Mouse (Mus musculus): ENCODE data around the gene Slc9a1. TPM values are rescaled to one million over a fixed set of nuclear protein-coding genes. Genes with fewer than 3 reads are reported as not detected.
A peak's percentile ranks its signal among the peaks of the same experiment; 100 is the strongest.

The Slc9a1 gene
- total and polyA plus RNA-seq, 2 experiments from 2014 or later: 10.1 to 16.0 TPM

- Histone ChIP-seq H3K36me3 (ENCODE audit: insufficient read depth) (no peaks in the 10 kb centered on the region), H3K27me3 (ENCODE audit: insufficient read depth, low read length) (no peaks in the 10 kb centered on the region), H3K27ac (ENCODE audit: low read depth, low read length) (no peak overlapping the region), H3K9ac (no peak overlapping the region), H3K4me2 (ENCODE audit: low read depth) (no peak overlapping the region), H3K4me3 (ENCODE audit: low read depth, low read length) (no peak overlapping the region), H3K9me3 (ENCODE audit: low read length) (no peaks in the 10 kb centered on the region), H3K4me1 (ENCODE audit: insufficient read depth) (no peaks in the 10 kb centered on the region)
- WGBS: 71% methylated on average over 13 of the region's 13 CpGs
- no peak for DNase-seq
- no peak for TF ChIP-seq CTCF (IDR thresholded peaks at IDR 0.05; ENCODE audit: low read depth)
- ATAC-seq: no peak
These were observed 32.5 kb downstream of the Slc9a1 start for GRCm38 (mm10) chr4:133402011-133402410.

- ATAC-seq (no peak), DNase-seq (no peak)
- Histone ChIP-seq H3K27me3 (ENCODE audit: insufficient read depth, low read length) (no peaks in the 10 kb centered on the region), H3K9me3 (ENCODE audit: low read length) (no peaks in the 10 kb centered on the region), H3K9ac (no peak overlapping the region), H3K4me1 (ENCODE audit: insufficient read depth) (no peaks in the 10 kb centered on the region), H3K4me2 (ENCODE audit: low read depth) (no peak overlapping the region), H3K4me3 (ENCODE audit: low read depth, low read length) (no peak overlapping the region), H3K27ac (ENCODE audit: low read depth, low read length) (no peak overlapping the region), H3K36me3 (ENCODE audit: insufficient read depth) (no peaks in the 10 kb centered on the region)
- WGBS: 87% methylated on average over 9 of the region's 9 CpGs
- TF ChIP-seq CTCF (IDR thresholded peaks at IDR 0.05; ENCODE audit: low read depth): no peak
These were observed 34.2 kb downstream of the Slc9a1 start for GRCm38 (mm10) chr4:133403611-133404228.

DNA sequence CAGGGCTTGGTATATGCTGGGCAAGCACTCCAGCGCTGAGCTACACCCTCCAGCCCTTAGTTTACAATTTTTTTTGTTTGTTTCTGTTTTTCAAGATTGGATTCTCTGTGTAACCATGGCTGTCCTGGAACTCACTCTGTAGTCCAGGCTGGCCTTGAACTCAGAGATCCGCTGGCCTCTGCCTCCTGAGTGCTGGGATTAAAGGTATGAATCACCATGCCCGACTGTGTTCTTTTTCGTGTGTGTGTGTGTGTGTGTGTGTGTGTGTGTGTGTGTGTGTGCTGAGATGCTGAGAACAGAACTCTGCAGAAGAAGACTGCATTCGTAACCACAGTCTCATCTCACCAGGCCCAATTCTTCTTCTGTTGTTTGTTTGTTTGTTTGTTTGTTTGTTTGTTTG lies 34.8 kb downstream of the Slc9a1 start:
- Histone ChIP-seq H3K36me3 (ENCODE audit: insufficient read depth) (no peaks in the 10 kb centered on the region), H3K27ac (ENCODE audit: low read depth, low read length) (no peak overlapping the region), H3K9me3 (ENCODE audit: low read length) (no peaks in the 10 kb centered on the region), H3K4me2 (ENCODE audit: low read depth) (no peak overlapping the region), H3K9ac (no peak overlapping the region), H3K4me1 (ENCODE audit: insufficient read depth) (no peaks in the 10 kb centered on the region), H3K27me3 (ENCODE audit: insufficient read depth, low read length) (no peaks in the 10 kb centered on the region), H3K4me3 (ENCODE audit: low read depth, low read length) (no peak overlapping the region)
- TF ChIP-seq CTCF (IDR thresholded peaks at IDR 0.05; ENCODE audit: low read depth): no peak
- DNase-seq (no peak), ATAC-seq (no peak)
- WGBS: 78% methylated on average over 5 of the region's 5 CpGs

DNA sequence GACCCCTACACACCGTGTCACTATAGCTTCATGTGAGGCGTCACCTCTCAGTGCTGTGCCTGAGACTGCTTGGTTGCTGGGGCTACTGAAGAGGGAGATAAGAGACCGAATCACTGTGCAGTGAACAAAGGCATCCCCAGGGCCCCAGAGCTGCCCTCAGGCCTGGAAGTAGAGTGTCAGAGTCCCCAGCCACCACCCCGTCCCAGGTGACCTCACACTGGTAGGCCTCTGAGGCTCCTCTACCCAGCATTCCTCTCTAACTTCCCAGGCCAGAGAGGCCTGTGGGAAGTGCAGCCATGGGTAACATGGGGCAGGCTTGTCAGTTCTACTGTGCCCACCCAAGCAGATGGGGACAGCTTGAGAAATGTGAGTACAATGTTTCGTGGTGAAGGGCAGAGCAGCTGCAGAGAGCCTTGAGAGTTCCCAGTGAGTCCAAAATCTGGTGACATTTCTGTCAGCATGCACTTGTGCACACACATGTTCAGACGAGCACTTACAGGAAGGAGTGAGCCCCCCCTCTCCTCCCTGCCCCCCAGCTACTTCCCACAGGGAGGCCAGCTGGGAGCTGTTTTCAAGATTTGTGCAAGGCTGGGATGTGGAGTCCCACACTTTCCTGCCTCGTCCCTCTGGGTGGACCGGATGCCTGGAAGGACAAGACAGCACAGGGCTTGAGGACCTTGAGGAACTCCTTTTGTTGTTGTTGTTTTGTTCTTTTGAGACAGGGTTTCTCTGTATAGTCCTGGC lies 37.0 kb downstream of the Slc9a1 start:
- Histone ChIP-seq H3K27ac (ENCODE audit: low read depth, low read length) (no peak overlapping the region), H3K9me3 (ENCODE audit: low read length) (no peaks in the 10 kb centered on the region), H3K36me3 (ENCODE audit: insufficient read depth) (no peaks in the 10 kb centered on the region), H3K27me3 (ENCODE audit: insufficient read depth, low read length) (no peaks in the 10 kb centered on the region), H3K9ac (no peak overlapping the region), H3K4me3 (ENCODE audit: low read depth, low read length) (no peak overlapping the region), H3K4me1 (ENCODE audit: insufficient read depth) (no peaks in the 10 kb centered on the region), H3K4me2 (ENCODE audit: low read depth) (no peak overlapping the region)
- ATAC-seq (peak; percentile 40; the same call in 1 of the 2 replicates), DNase-seq (no peak)
- WGBS: 60% methylated on average over 8 of the region's 8 CpGs
- no peak for TF ChIP-seq CTCF (IDR thresholded peaks at IDR 0.05; ENCODE audit: low read depth)

- no peak for TF ChIP-seq CTCF (IDR thresholded peaks at IDR 0.05; ENCODE audit: low read depth)
- Histone ChIP-seq H3K9me3 (ENCODE audit: low read length) (no peaks in the 10 kb centered on the region), H3K27me3 (ENCODE audit: insufficient read depth, low read length) (no peaks in the 10 kb centered on the region), H3K4me3 (ENCODE audit: low read depth, low read length) (no peak overlapping the region), H3K4me1 (ENCODE audit: insufficient read depth) (no peaks in the 10 kb centered on the region), H3K4me2 (ENCODE audit: low read depth) (no peak overlapping the region), H3K36me3 (ENCODE audit: insufficient read depth) (peaks cover 7% of the 10 kb centered on the region), H3K27ac (ENCODE audit: low read depth, low read length) (no peak overlapping the region), H3K9ac (0 out of 2 replicates have a peak overlapping the region, but pooled peaks have one; percentile 2)
- 0 out of 2 replicates have a peak, but pooled peaks have one; percentile 47 for ATAC-seq
- peak; percentile 39 for DNase-seq
- WGBS: 71% methylated on average over 6 of the region's 6 CpGs
These were observed 37.7 kb downstream of the Slc9a1 start for GRCm38 (mm10) chr4:133407114-133407787.

DNA sequence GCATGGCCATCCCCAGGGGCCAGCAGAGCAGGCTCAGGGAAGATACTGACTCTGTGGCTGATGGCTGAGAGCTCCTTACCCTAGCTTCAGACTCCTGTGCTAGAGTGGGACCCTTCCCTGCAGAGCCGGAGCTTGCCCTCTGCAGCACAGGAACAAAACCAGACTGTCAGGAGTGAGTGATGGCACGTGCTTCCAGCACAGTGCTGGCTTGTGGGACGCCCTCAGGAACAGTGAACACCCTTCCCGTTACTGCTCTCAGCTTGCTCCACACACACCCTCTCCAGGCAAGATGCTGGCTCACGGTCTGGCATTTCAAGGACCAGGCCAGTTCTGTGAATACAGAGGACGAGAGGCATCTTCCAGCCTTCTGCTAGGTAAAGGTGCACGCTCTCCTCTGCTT lies 38.5 kb downstream of the Slc9a1 start:
- no peak for TF ChIP-seq CTCF (IDR thresholded peaks at IDR 0.05; ENCODE audit: low read depth)
- H3K9ac ChIP-seq: peak overlapping the region; percentile 2; the same call in 1 of the 2 replicates
- H3K27ac ChIP-seq (ENCODE audit: low read depth, low read length): no peak overlapping the region
- H3K27me3 ChIP-seq (ENCODE audit: insufficient read depth, low read length): no peaks in the 10 kb centered on the region
- H3K4me1 ChIP-seq (ENCODE audit: insufficient read depth): no peaks in the 10 kb centered on the region
- 63% methylated on average over 7 of the region's 7 CpGs for WGBS
- ATAC-seq (peak; percentile 38; the same call in 1 of the 2 replicates), DNase-seq (no peak)
- peaks cover 11% of the 10 kb centered on the region for H3K36me3 ChIP-seq (ENCODE audit: insufficient read depth)
- H3K9me3 ChIP-seq (ENCODE audit: low read length): no peaks in the 10 kb centered on the region
- H3K4me2 ChIP-seq (ENCODE audit: low read depth): no peak overlapping the region
- no peak overlapping the region for H3K4me3 ChIP-seq (ENCODE audit: low read depth, low read length)

GRCm38 (mm10) chr4:133410994-133411393 lies 41.5 kb downstream of the Slc9a1 start:
- H3K9ac ChIP-seq: no peak overlapping the region
- ATAC-seq: no peak

More at GRCm38 (mm10) chr4:133410994-133411393, 41.5 kb downstream of the Slc9a1 start:
- Histone ChIP-seq H3K27ac (ENCODE audit: low read depth, low read length) (no peak overlapping the region), H3K36me3 (ENCODE audit: insufficient read depth) (peaks cover 11% of the 10 kb centered on the region), H3K9me3 (ENCODE audit: low read length) (no peaks in the 10 kb centered on the region), H3K4me2 (ENCODE audit: low read depth) (no peak overlapping the region), H3K4me3 (ENCODE audit: low read depth, low read length) (no peak overlapping the region), H3K4me1 (ENCODE audit: insufficient read depth) (no peaks in the 10 kb centered on the region), H3K27me3 (ENCODE audit: insufficient read depth, low read length) (no peaks in the 10 kb centered on the region)
- no peak for DNase-seq
- no peak for TF ChIP-seq CTCF (IDR thresholded peaks at IDR 0.05; ENCODE audit: low read depth)
- 92% methylated on average over 14 of the region's 14 CpGs for WGBS
